Mouse (Mus musculus) cerebellum, adult 8-10 months (tissue): ENCODE measurements at regions not wholly inside any gene's neighbourhood (a gene's known extent, or its start where the extent isn't known, plus 50 kb on each side); places are given as distances from the start of the nearest gene placed in this dataset.

Experiments used
- DNase-seq: peaks from one replicate; pipeline ENCODE4 v3.0.0; 2022

- no peak for DNase-seq
Measured at GRCm38 (mm10) chr7:115192992-115193761, 449.7 kb downstream of the Insc start.

- DNase-seq: no peak
Measured at GRCm38 (mm10) chr7:115204916-115205315, 461.4 kb downstream of the Insc start.

- DNase-seq: no peak
Measured at GRCm38 (mm10) chr7:115206479-115207134, 463.1 kb downstream of the Insc start.

- DNase-seq: no peak
Measured at GRCm38 (mm10) chr7:115208781-115209180, 465.3 kb downstream of the Insc start.

GRCm38 (mm10) chr7:115210012-115210411 is 466.5 kb downstream of the Insc start:
- DNase-seq: no peak

GRCm38 (mm10) chr7:115216838-115217237 is 473.3 kb downstream of the Insc start:
- DNase-seq: peak; percentile 60

- DNase-seq: peak; percentile 3
Measured at GRCm38 (mm10) chr7:115217255-115217654, 473.8 kb downstream of the Insc start.

GRCm38 (mm10) chr7:115217712-115218111 is 474.2 kb downstream of the Insc start:
- DNase-seq: no peak

- DNase-seq: no peak
Measured at GRCm38 (mm10) chr7:115218596-115219180, 475.2 kb downstream of the Insc start.

GRCm38 (mm10) chr7:115222642-115223041 is 479.1 kb downstream of the Insc start:
- DNase-seq: no peak

- no peak for DNase-seq
Measured at GRCm38 (mm10) chr7:115230525-115230924, 487.0 kb downstream of the Insc start.

- no peak for DNase-seq
Measured at GRCm38 (mm10) chr7:115233850-115234436, 490.4 kb downstream of the Insc start.

- no peak for DNase-seq
Measured at GRCm38 (mm10) chr7:115237131-115237530, 493.6 kb downstream of the Insc start.

GRCm38 (mm10) chr7:115251591-115252369 is 508.3 kb downstream of the Insc start:
- DNase-seq: no peak

GRCm38 (mm10) chr7:115252370-115252750 is 508.9 kb downstream of the Insc start:
- DNase-seq: no peak

- no peak for DNase-seq
Measured at GRCm38 (mm10) chr7:115258626-115259025, 515.1 kb downstream of the Insc start.

GRCm38 (mm10) chr7:115263082-115263481 is 519.6 kb downstream of the Insc start:
- no peak for DNase-seq

- no peak for DNase-seq
Measured at GRCm38 (mm10) chr7:115266141-115266540, 522.6 kb downstream of the Insc start.

GRCm38 (mm10) chr7:115270803-115271202 is 527.3 kb downstream of the Insc start:
- no peak for DNase-seq

GRCm38 (mm10) chr7:115274836-115275235 is 531.3 kb downstream of the Insc start:
- no peak for DNase-seq

- DNase-seq: no peak
Measured at GRCm38 (mm10) chr7:115290801-115291417, 547.4 kb downstream of the Insc start.

GRCm38 (mm10) chr7:115294655-115295230 is 551.2 kb downstream of the Insc start:
- DNase-seq: no peak
